Mouse (Mus musculus) CH12F3 (cell line): ENCODE measurements around the gene Kidins220.

Experiments
- in situ Hi-C: fragments of 300-500 bp; cut with MboI; formaldehyde crosslinking; loops from 2 replicates; pipeline ENCODE4 v1.14.3; 2020; ENCODE audit warnings: low sequenced_read_pairs

Gene Kidins220

GRCm38 (mm10) chr12:25083260-25084178 lies 108.8 kb downstream of the Kidins220 start:
- in situ Hi-C loops: loop anchor here (25.0 kb wide), 1 partner anchor 804 kb away; no protein-coding TSS in a partner anchor

GRCm38 (mm10) chr12:25086966-25087365 lies 112.2 kb downstream of the Kidins220 start:
- in situ Hi-C loops: loop anchor here (25.0 kb wide), 1 partner anchor 800 kb away; no protein-coding TSS in a partner anchor

GRCm38 (mm10) chr12:25089433-25089832 lies 114.7 kb downstream of the Kidins220 start:
- in situ Hi-C loops: loop anchor here (25.0 kb wide), 1 partner anchor 798 kb away; no protein-coding TSS in a partner anchor

GRCm38 (mm10) chr12:25092027-25092704 lies 117.4 kb downstream of the Kidins220 start:
- in situ Hi-C loops: loop anchor here (10.0 to 25.0 kb wide), 2 partner anchors 795 to 973 kb away; no protein-coding TSS in a partner anchor

GRCm38 (mm10) chr12:25092751-25093211 lies 118.1 kb downstream of the Kidins220 start:
- in situ Hi-C loops: loop anchor here (10.0 to 25.0 kb wide), 2 partner anchors 795 to 972 kb away; no protein-coding TSS in a partner anchor

GRCm38 (mm10) chr12:25093241-25093774 lies 118.6 kb downstream of the Kidins220 start:
- in situ Hi-C loops: loop anchor here (10.0 to 25.0 kb wide), 2 partner anchors 794 to 971 kb away; no protein-coding TSS in a partner anchor

GRCm38 (mm10) chr12:25094621-25095521 lies 120.1 kb downstream of the Kidins220 start:
- in situ Hi-C loops: loop anchor here (10.0 to 25.0 kb wide), 2 partner anchors 792 to 970 kb away; no protein-coding TSS in a partner anchor

GRCm38 (mm10) chr12:25095538-25095937 lies 120.8 kb downstream of the Kidins220 start:
- in situ Hi-C loops: loop anchor here (10.0 to 25.0 kb wide), 2 partner anchors 792 to 969 kb away; no protein-coding TSS in a partner anchor

- in situ Hi-C loops: loop anchor here (10.0 to 25.0 kb wide), 2 partner anchors 791 to 969 kb away; no protein-coding TSS in a partner anchor
Observed at GRCm38 (mm10) chr12:25095974-25096639, 121.4 kb downstream of the Kidins220 start.

GRCm38 (mm10) chr12:25096640-25097051 lies 121.9 kb downstream of the Kidins220 start:
- in situ Hi-C loops: loop anchor here (10.0 to 25.0 kb wide), 2 partner anchors 791 to 968 kb away; no protein-coding TSS in a partner anchor

- in situ Hi-C loops: loop anchor here (10.0 to 25.0 kb wide), 2 partner anchors 790 to 968 kb away; no protein-coding TSS in a partner anchor
Observed at GRCm38 (mm10) chr12:25097052-25097209, 122.2 kb downstream of the Kidins220 start, which contains the start of gene Id2. Gene Id2 (minus strand): TSS chr12:25097140.

GRCm38 (mm10) chr12:25097210-25098160 lies 122.8 kb downstream of the Kidins220 start:
- in situ Hi-C loops: loop anchor here (10.0 to 25.0 kb wide), 2 partner anchors 790 to 967 kb away; no protein-coding TSS in a partner anchor

GRCm38 (mm10) chr12:25098161-25098550 lies 123.4 kb downstream of the Kidins220 start:
- in situ Hi-C loops: loop anchor here (10.0 to 25.0 kb wide), 2 partner anchors 789 to 967 kb away; no protein-coding TSS in a partner anchor

- in situ Hi-C loops: loop anchor here (10.0 to 25.0 kb wide), 2 partner anchors 789 to 966 kb away; no protein-coding TSS in a partner anchor
Observed at GRCm38 (mm10) chr12:25098561-25099312, 124.0 kb downstream of the Kidins220 start.

GRCm38 (mm10) chr12:25099313-25099562 lies 124.5 kb downstream of the Kidins220 start:
- in situ Hi-C loops: loop anchor here (10.0 to 25.0 kb wide), 2 partner anchors 788 to 966 kb away; no protein-coding TSS in a partner anchor

GRCm38 (mm10) chr12:25099563-25100408 lies 125.1 kb downstream of the Kidins220 start:
- in situ Hi-C loops: loop anchor here (10.0 to 25.0 kb wide), 2 partner anchors 788 to 965 kb away; no protein-coding TSS in a partner anchor
